Mouse (Mus musculus): ENCODE data around the gene Tdrd12.

DNA sequence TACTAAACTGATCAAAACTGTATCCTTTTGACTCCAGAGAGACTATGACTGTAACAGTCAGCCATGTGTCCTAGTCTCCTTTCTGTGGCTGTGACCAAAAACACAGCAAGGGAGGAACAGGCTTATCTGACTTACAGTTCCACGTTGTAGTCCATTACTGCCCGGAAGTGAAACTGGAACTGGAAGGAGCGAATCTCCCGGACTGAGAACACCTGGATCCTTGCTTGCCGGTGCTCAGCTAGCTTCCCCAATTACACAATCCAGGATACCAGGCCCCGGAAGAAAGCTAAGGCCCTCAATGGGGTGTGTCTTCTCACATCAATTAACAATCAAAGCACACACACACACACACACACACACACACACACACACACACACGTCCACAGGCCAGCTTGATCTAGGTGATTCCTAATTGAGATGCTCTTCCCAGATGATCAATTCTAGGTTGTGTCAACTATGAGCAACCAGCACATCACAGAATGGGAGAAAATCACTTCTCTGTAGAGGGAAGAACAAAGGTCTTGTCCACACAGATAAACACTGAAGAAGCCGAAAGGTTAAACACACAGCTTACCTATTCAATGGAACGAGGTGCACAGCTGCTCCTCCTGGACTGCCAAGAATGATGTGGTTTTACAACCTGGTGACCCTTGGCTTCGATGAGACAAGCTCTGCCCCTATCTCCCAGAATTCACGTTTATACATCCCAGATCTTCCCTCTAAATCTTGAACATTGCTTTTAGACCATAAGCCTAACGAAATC, 1.6 kb downstream of the Tdrd12 start:
- TF ChIP-seq POLR2A (IDR thresholded peaks at IDR 0.05; ENCODE audit: borderline replicate concordance, low read depth, low read length): no peak
- no peak for TF ChIP-seq CTCF (IDR thresholded peaks at IDR 0.05; ENCODE audit: low read depth, low read length)

Data from bone marrow macrophage, adult 2 months (primary cell).